Mouse (Mus musculus) lung, embryonic 14.5 days (tissue): Measurements from ENCODE around the gene Ntrk3. TPM values are rescaled to one million over a fixed set of nuclear protein-coding genes. Genes with fewer than 3 reads are reported as not detected.

ENCODE experiments used
- ATAC-seq: fragments of 200-750 bp; cut with Nextera tagmentation; 2 replicates; pipeline ENCODE4 v1.8.0; 2017; ENCODE audit warnings: mild to moderate bottlenecking, moderate TSS enrichment, moderate library complexity; ENCODE audit not compliant: insufficient read depth
- DNase-seq: peaks from one replicate; pipeline ENCODE4 v3.0.0-alpha.2; 2015
- H3K27ac ChIP-seq: fragments of 300-500 bp; sonication (generic); 2 replicates; pipeline ENCODE4 v1.5.1; 2014; ENCODE audit warnings: low read depth, mild to moderate bottlenecking, moderate library complexity
- H3K27me3 ChIP-seq: fragments of 300-500 bp; sonication (generic); 2 replicates; pipeline ENCODE4 v1.6.1; 2014; ENCODE audit warnings: low read length, control low read depth; ENCODE audit not compliant: insufficient read depth
- H3K36me3 ChIP-seq: fragments of 300-500 bp; sonication (generic); 2 replicates; pipeline ENCODE4 v1.6.1; 2014; ENCODE audit warnings: control low read depth; ENCODE audit not compliant: insufficient read depth
- H3K4me1 ChIP-seq: fragments of 300-500 bp; sonication (generic); 2 replicates; pipeline ENCODE4 v1.6.1; 2014; ENCODE audit warnings: antibody characterized with exemption, control low read depth; ENCODE audit not compliant: insufficient read depth
- H3K4me2 ChIP-seq: fragments of 300-500 bp; sonication (generic); 2 replicates; pipeline ENCODE4 v1.6.1; 2014; ENCODE audit warnings: mild to moderate bottlenecking
- H3K4me3 ChIP-seq: fragments of 300-500 bp; sonication (generic); 2 replicates; pipeline ENCODE4 v1.5.1; 2014; ENCODE audit warnings: low read depth, low read length
- H3K9ac ChIP-seq: fragments of 300-500 bp; sonication (generic); 2 replicates; pipeline ENCODE4 v1.6.1; 2014
- H3K9me3 ChIP-seq: fragments of 300-500 bp; sonication (generic); 2 replicates; pipeline ENCODE4 v1.6.1; 2016; ENCODE audit warnings: low read depth, low read length, control low read depth
- CTCF ChIP-seq: IDR thresholded peaks from 2 replicates; pipeline ENCODE4 v1.5.1; 2016; ENCODE audit warnings: antibody characterized with exemption, low read depth
- WGBS: fragments of 180-500 bp; shearing (Covaris S2); extraction: QIAGEN DNeasy Blood & Tissue Kit; methylation state at CpG from one replicate; pipeline ENCODE4 v1.1.7; 2014; 5-methylcytosine and 5-hydroxymethylcytosine counted together
- polyA plus RNA-seq: library from polyadenylated mRNA; unstranded; fragments of >200 nt; fragmentation: Nextera tagmentation; extraction: Ambion mirVana; gene quantifications from 2 replicates; pipeline ENCODE4 v1.2.1, GENCODE M21; 2014

The Ntrk3 gene
- polyA plus RNA-seq, 1 experiment from 2014 or later = 0.36 TPM

DNA sequence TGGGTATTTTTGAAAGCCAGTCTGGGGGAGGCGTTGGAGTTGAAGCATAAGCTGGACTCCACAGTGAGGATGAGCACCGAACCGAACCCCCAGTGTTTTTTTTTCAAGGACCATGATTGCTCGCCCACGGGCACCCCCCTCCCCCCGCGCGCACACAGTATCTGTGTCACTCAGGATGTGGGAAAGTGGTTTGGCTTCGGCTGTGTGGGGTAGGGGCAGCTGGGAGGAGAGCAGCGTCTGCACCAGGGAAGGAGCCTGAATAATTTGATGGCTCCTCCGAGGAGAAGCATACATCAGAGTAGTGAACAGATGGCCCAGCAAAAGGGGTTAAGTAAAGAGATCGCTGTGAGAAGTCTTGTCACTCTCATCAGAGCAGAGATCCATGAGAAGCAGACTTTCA lies 139.7 kb downstream of the Ntrk3 start:
- Histone ChIP-seq H3K36me3 (no peaks in the 10 kb centered on the region), H3K27me3 (peaks cover 7% of the 10 kb centered on the region; the same call in 1 of the 2 replicates), H3K4me2 (no peak overlapping the region), H3K4me3 (no peak overlapping the region), H3K9me3 (no peaks in the 10 kb centered on the region), H3K9ac (no peak overlapping the region), H3K27ac (no peak overlapping the region), H3K4me1 (no peaks in the 10 kb centered on the region)
- ATAC-seq = no peak
- no peak for TF ChIP-seq CTCF
- DNase-seq = no peak
- 36% methylated on average over 12 of the region's 12 CpGs for WGBS

DNA sequence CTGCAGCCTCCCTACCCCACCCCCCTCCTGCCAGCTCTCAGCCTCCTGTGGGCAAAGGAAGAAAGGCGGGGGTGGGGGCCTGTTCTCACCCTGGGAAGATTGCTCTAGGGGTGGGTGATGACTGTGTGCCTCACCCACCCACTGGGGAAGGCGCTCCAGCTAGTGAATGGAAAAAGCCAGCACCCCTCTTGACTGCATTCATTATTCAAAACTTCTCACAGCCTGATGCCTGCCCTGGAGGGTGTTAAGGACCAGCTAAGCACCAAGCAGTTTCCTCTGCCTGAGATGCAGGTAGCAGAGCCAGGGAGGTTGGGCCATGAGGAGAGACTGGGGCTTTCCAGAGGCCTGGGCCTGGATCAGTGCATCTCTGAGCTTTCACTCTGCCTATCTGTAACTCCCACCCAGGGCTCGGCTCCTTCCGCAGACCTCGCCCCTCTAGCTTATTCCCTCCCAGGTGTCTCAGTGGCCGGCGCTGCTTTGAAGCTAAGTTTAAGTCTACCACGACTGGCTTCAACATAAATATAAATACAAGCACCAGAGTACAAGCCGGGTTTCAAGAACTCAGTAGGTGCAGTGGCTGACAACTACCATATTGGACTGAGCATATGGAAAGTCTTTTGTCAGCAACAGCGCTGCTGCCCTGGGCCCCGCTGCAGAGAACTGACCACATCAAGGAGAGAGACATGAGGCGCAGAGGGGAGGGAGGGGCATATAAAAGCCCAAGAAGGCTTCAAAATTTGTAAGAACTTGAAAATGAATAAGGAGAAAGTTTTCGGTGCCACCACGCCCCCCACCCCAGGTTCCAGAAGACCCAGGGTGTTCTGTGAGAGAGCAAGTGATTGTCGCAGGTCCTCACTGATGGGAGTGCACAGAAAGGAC lies 140.3 kb downstream of the Ntrk3 start:
- Histone ChIP-seq H3K4me2 (no peak overlapping the region), H3K27ac (no peak overlapping the region), H3K4me1 (no peaks in the 10 kb centered on the region), H3K27me3 (peaks cover 7% of the 10 kb centered on the region; the same call in 1 of the 2 replicates), H3K4me3 (no peak overlapping the region), H3K36me3 (no peaks in the 10 kb centered on the region), H3K9me3 (no peaks in the 10 kb centered on the region), H3K9ac (no peak overlapping the region)
- no peak for DNase-seq
- TF ChIP-seq CTCF = no peak
- no peak for ATAC-seq
- 18% methylated on average over 15 of the region's 15 CpGs for WGBS

DNA sequence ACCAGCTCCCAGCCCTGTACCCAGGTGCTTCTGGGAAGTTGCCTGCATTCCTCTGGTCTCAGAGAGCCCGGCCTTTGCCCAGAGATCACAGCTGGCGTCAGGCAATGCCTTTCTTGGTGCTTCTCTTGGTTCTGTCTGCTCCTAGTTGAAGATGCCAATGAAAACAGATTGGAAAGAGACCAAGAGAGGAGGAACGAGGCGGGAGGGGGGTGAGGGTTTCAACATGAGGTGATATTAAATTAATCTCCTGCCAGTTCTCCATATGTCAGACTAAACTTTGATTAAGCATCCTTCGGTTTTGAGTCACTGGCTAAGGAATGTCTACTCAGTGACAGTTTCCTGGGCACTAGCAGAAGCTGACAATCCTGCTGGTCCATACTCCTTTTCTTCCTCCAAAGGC lies 141.3 kb downstream of the Ntrk3 start:
- ATAC-seq (no peak), DNase-seq (no peak)
- no peak overlapping the region for H3K9ac ChIP-seq
- TF ChIP-seq CTCF = no peak
- H3K4me2 ChIP-seq = no peak overlapping the region
- H3K27ac ChIP-seq = no peak overlapping the region
- no peaks in the 10 kb centered on the region for H3K9me3 ChIP-seq
- 44% methylated on average over 5 of the region's 5 CpGs for whole genome bisulfite sequencing
- no peak overlapping the region for H3K4me3 ChIP-seq
- H3K4me1 ChIP-seq = no peaks in the 10 kb centered on the region
- H3K36me3 ChIP-seq = no peaks in the 10 kb centered on the region
- H3K27me3 ChIP-seq = peaks cover 7% of the 10 kb centered on the region; the same call in 1 of the 2 replicates

DNA sequence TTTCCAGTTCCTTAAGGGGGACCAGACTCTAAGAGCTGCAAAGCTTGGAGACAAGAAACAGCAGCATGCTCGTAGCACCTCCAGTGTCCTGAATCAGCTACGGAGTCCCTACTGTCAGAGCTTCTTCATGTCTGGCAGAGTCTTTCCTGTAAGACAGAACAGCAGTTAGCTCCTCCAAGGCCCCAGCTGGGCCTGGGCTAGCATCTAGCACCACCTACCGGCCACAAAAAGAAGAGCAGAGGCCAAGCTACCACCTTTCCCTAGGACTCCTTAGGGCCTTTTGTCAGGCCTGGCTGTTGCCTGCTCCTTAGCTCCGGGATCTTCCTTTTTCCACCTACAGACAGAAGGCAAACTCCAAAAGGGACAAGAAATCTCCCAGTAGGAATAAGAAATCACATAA lies 141.9 kb downstream of the Ntrk3 start:
- H3K27me3 ChIP-seq = peaks cover 7% of the 10 kb centered on the region; the same call in 1 of the 2 replicates
- H3K4me1 ChIP-seq = no peaks in the 10 kb centered on the region
- peak; percentile 85 for DNase-seq
- H3K9me3 ChIP-seq = no peaks in the 10 kb centered on the region
- H3K9ac ChIP-seq = no peak overlapping the region
- H3K27ac ChIP-seq = no peak overlapping the region
- 4% methylated on average over 4 of the region's 4 CpGs for WGBS
- TF ChIP-seq CTCF = peak; percentile 90
- no peaks in the 10 kb centered on the region for H3K36me3 ChIP-seq
- ATAC-seq = peak; percentile 79; the same call in 1 of the 2 replicates
- H3K4me3 ChIP-seq = no peak overlapping the region
- no peak overlapping the region for H3K4me2 ChIP-seq

DNA sequence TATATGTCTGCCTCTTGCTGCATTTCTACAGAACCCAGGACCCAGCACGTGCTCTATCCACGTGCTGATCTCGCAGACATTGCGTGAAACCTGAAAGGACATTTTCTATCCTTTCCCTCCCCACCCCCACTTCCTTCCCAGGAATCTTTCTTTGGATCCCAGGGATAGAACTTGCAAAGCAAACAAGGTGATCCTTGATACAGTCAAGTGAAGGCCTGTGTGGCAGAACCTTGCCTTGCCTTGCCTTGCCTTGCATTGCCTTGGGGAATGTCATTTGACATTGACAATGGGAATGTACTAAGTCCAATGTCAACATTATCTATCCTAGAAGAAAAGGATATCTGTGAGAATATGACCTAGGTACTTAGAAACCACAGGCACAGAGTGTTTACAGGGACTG lies 144.9 kb downstream of the Ntrk3 start:
- no peaks in the 10 kb centered on the region for H3K36me3 ChIP-seq
- no peak for ATAC-seq
- no peak for DNase-seq
- no peak overlapping the region for H3K27ac ChIP-seq
- no peaks in the 10 kb centered on the region for H3K4me1 ChIP-seq
- no peaks in the 10 kb centered on the region; the same call in 1 of the 2 replicates for H3K27me3 ChIP-seq
- H3K9ac ChIP-seq = no peak overlapping the region
- 74% methylated on average over 4 of the region's 4 CpGs for WGBS
- no peaks in the 10 kb centered on the region for H3K9me3 ChIP-seq
- H3K4me3 ChIP-seq = no peak overlapping the region
- no peak for TF ChIP-seq CTCF
- H3K4me2 ChIP-seq = no peak overlapping the region

DNA sequence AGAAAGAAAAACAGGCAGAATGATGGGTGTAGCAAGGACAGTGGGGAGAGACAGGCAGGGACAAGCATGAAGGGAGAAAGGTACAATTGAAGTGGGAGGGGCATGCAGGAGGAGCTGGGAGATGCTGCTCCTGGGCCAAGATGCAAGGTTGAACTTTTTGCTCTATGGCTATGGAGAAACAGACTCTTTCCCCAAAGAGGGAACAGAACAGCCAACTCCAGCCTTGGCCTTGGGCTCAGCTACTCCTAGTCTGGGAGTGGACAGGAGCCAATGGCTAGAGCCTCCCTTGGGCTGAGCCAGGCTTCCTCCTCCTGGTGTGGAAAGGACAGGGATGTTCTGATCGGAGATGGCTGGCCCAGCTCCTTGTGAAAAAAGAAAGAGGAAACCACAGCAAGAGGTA lies 145.6 kb downstream of the Ntrk3 start:
- Histone ChIP-seq H3K4me2 (no peak overlapping the region), H3K4me1 (no peaks in the 10 kb centered on the region), H3K4me3 (no peak overlapping the region), H3K36me3 (no peaks in the 10 kb centered on the region), H3K27ac (no peak overlapping the region), H3K9ac (no peak overlapping the region), H3K27me3 (no peaks in the 10 kb centered on the region; the same call in 1 of the 2 replicates), H3K9me3 (no peaks in the 10 kb centered on the region)
- no peak for TF ChIP-seq CTCF
- ATAC-seq (no peak), DNase-seq (no peak)
- WGBS = 71% methylated on average over 1 of the region's 1 CpGs

DNA sequence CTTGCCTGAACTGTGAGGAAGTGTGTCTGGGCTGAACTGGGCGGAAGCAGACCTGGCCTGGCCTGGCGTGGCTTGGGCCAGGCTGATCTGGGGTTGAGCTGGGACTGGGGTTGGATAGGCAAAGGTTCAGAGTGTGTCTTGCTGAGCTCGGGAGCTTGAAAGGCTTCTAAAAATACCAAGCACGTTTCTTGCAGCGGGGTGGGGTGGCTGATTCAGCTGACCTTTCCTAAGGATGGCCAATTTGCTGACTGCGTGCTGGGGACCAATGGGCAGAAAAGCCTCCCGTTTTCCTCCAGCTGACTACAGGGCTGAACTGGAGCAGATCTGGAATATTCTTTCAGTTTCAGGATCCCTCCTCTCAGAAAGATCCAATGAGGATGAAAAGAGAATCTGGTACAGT lies 148.0 kb downstream of the Ntrk3 start:
- DNase-seq = no peak
- WGBS = 69% methylated on average over 7 of the region's 7 CpGs
- no peak overlapping the region for H3K27ac ChIP-seq
- no peaks in the 10 kb centered on the region for H3K9me3 ChIP-seq
- no peaks in the 10 kb centered on the region for H3K36me3 ChIP-seq
- no peak overlapping the region for H3K4me2 ChIP-seq
- no peak overlapping the region for H3K9ac ChIP-seq
- H3K4me3 ChIP-seq = no peak overlapping the region
- H3K4me1 ChIP-seq = no peaks in the 10 kb centered on the region
- no peak for TF ChIP-seq CTCF
- H3K27me3 ChIP-seq = peaks cover 11% of the 10 kb centered on the region; the same call in 1 of the 2 replicates
- ATAC-seq = no peak
